In genomic region chr19:4989434-4990255, GRCm38 (mm10) we compare ENCODE assay signal across 9 mouse cellular contexts. TPM values are rescaled to one million over a fixed set of nuclear protein-coding genes. Genes with fewer than 3 reads are reported as not detected.
DNase-seq lines count a peak whose midpoint lies in the region; ATAC-seq lines count a peak whose summit lies in the region.
"Had no signal": no experiment of that assay in that cellular context is flagged by ENCODE, and none has a peak within 500 bp of the region (broad histone marks: within the 10 kb centered on the region; RNA-seq: fewer than 3 reads in every experiment).

No protein-coding gene starts in this region.

- no peak overlapping the region for H3K27ac ChIP-seq in limb, embryonic 12.5 days
- no peak overlapping the region for H3K27ac ChIP-seq in limb, embryonic 10.5 days
- no peak overlapping the region for H3K27ac ChIP-seq in hindbrain, embryonic 11.5 days (ENCODE audit: low read depth, low read length)
- H3K27ac ChIP-seq: limb, embryonic 13.5 days had no signal

- intact Hi-C loops in left cerebral cortex, postnatal 4 days (cut with DNase I), result no loop called here
- intact Hi-C loops in heart, postnatal 36 days (cut with DNase I), result loop anchor here (10.0 kb wide), 1 partner anchor 495 kb away; the partner anchor contains the start of gene 2010003K11Rik

- H3K36me3 ChIP-seq in limb, embryonic 12.5 days, result no peaks in the 10 kb centered on the region
- no peaks in the 10 kb centered on the region for H3K36me3 ChIP-seq in limb, embryonic 10.5 days
- no peaks in the 10 kb centered on the region for H3K36me3 ChIP-seq in hindbrain, embryonic 11.5 days (ENCODE audit: control insufficient read depth, insufficient read depth, low read length)
- H3K36me3 ChIP-seq: limb, embryonic 13.5 days had no signal

- no peaks in the 10 kb centered on the region for H3K9me3 ChIP-seq in limb, embryonic 12.5 days
- no peaks in the 10 kb centered on the region for H3K9me3 ChIP-seq in limb, embryonic 10.5 days (replicated peaks)
- no peaks in the 10 kb centered on the region for H3K9me3 ChIP-seq in hindbrain, embryonic 11.5 days (ENCODE audit: control insufficient read depth, low read length)
- H3K9me3 ChIP-seq: limb, embryonic 13.5 days had no signal

- ATAC-seq in limb, embryonic 12.5 days (ENCODE audit: insufficient number of reproducible peaks, insufficient read depth, low FRiP score, low TSS enrichment, low read depth), result no peak
- ATAC-seq in hindbrain, embryonic 11.5 days (ENCODE audit: low FRiP score), result no peak

- H3K4me1 ChIP-seq in limb, embryonic 12.5 days (replicated peaks), result no peaks in the 10 kb centered on the region; the same call in 1 of the 2 replicates
- H3K4me1 ChIP-seq in limb, embryonic 10.5 days, result peaks cover 7% of the 10 kb centered on the region
- no peaks in the 10 kb centered on the region for H3K4me1 ChIP-seq in hindbrain, embryonic 11.5 days (replicated peaks; ENCODE audit: control insufficient read depth, insufficient read depth, low read length)
- H3K4me1 ChIP-seq: limb, embryonic 13.5 days had no signal

- H3K27me3 ChIP-seq in limb, embryonic 12.5 days, result peaks cover 85% of the 10 kb centered on the region
- H3K27me3 ChIP-seq in limb, embryonic 10.5 days (ENCODE audit: low read depth, poor library complexity, severe bottlenecking), result peaks cover 79% of the 10 kb centered on the region
- H3K27me3 ChIP-seq in hindbrain, embryonic 11.5 days (ENCODE audit: control insufficient read depth, insufficient read depth, low read length), result peaks cover 52% of the 10 kb centered on the region

- no peak overlapping the region for H3K9ac ChIP-seq in limb, embryonic 12.5 days (replicated peaks)
- 0 out of 2 replicates have a peak overlapping the region, but pooled peaks have one; percentile 42 for H3K9ac ChIP-seq in hindbrain, embryonic 11.5 days (ENCODE audit: low read depth, low read length)
- H3K9ac ChIP-seq: limb, embryonic 13.5 days had no signal

- 21% methylated on average over 46 of the region's 47 CpGs for WGBS in limb, embryonic 12.5 days
- WGBS in limb, embryonic 10.5 days, result 18% methylated on average over 47 of the region's 47 CpGs
- WGBS in hindbrain, embryonic 11.5 days, result 17% methylated on average over 40 of the region's 47 CpGs

- no peak overlapping the region for H3K4me2 ChIP-seq in limb, embryonic 12.5 days
- H3K4me2 ChIP-seq in hindbrain, embryonic 11.5 days (replicated peaks; ENCODE audit: low read depth, low read length), result peak overlapping the region; percentile 48
- H3K4me2 ChIP-seq: limb, embryonic 13.5 days had no signal

- 0 out of 2 replicates have a peak overlapping the region, but pooled peaks have one; percentile 1 for H3K4me3 ChIP-seq in limb, embryonic 12.5 days (replicated peaks)
- no peak overlapping the region for H3K4me3 ChIP-seq in limb, embryonic 10.5 days
- peak overlapping the region; percentile 34 for H3K4me3 ChIP-seq in hindbrain, embryonic 11.5 days (ENCODE audit: low read depth, low read length)
- H3K4me3 ChIP-seq: limb, embryonic 13.5 days had no signal

- no peak for DNase-seq in limb, embryonic 10.5 days (ENCODE audit: low spot score)
- DNase-seq in hindbrain, embryonic 11.5 days (ENCODE audit: low spot score), result peak; percentile 48
- DNase-seq in left cerebral cortex, postnatal 4 days, result peak; percentile 84
- peak; percentile 83 for DNase-seq in right cerebral cortex, postnatal 4 days
- no peak for DNase-seq in urinary bladder, postnatal 25 days (ENCODE audit: low spot score)
- no peak for DNase-seq in kidney, adult 9 months
- no peak for DNase-seq in heart, postnatal 36 days

RNA-seq across cellular contexts. Expression of gene Npas4, which starts 0.5 kb away (rescaled TPM):
- not detected in 2 replicates for polyA plus RNA-seq in limb, embryonic 12.5 days (2016; fragmentation: Nextera tagmentation; extraction: Ambion mirVana)
- polyA plus RNA-seq in limb, embryonic 10.5 days (2016; fragmentation: Nextera tagmentation; extraction: Ambion mirVana), result not detected in 2 replicates
- polyA plus RNA-seq in hindbrain, embryonic 11.5 days (2014; fragmentation: Nextera tagmentation; extraction: Ambion mirVana), result 0.06 and 0.07 TPM in 2 replicates
- total RNA-seq in left cerebral cortex, postnatal 4 days (2021), result 1 to 10 TPM; 5.5 to 6.8 TPM
- total RNA-seq in heart, postnatal 36 days (2021), result not detected
- polyA plus RNA-seq: limb, embryonic 13.5 days had no signal

RNA-seq across cellular contexts. Expression of gene Mrpl11, which starts 27.7 kb away (rescaled TPM):
- polyA plus RNA-seq in limb, embryonic 12.5 days (2016; fragmentation: Nextera tagmentation; extraction: Ambion mirVana), result 153 and 154 TPM in 2 replicates
- polyA plus RNA-seq in limb, embryonic 10.5 days (2016; fragmentation: Nextera tagmentation; extraction: Ambion mirVana), result 161 and 187 TPM in 2 replicates
- 153 and 158 TPM in 2 replicates for polyA plus RNA-seq in hindbrain, embryonic 11.5 days (2014; fragmentation: Nextera tagmentation; extraction: Ambion mirVana)
- 10 to 100 TPM; 68.5 to 73.6 TPM for total RNA-seq in left cerebral cortex, postnatal 4 days (2021)
- total RNA-seq in heart, postnatal 36 days (2021), result 10 to 100 TPM; 69.1 to 69.9 TPM

RNA-seq across cellular contexts. Expression of gene Slc29a2, which starts 34.0 kb away (rescaled TPM):
- 4.9 and 5.7 TPM in 2 replicates for polyA plus RNA-seq in limb, embryonic 12.5 days (2016; fragmentation: Nextera tagmentation; extraction: Ambion mirVana)
- polyA plus RNA-seq in limb, embryonic 10.5 days (2016; fragmentation: Nextera tagmentation; extraction: Ambion mirVana), result 7.3 and 8.6 TPM in 2 replicates
- polyA plus RNA-seq in hindbrain, embryonic 11.5 days (2014; fragmentation: Nextera tagmentation; extraction: Ambion mirVana), result 3.8 and 4.1 TPM in 2 replicates
- total RNA-seq in left cerebral cortex, postnatal 4 days (2021), result 10 to 100 TPM; 29.5 to 32.1 TPM
- 10 to 100 TPM; 12.7 to 13.2 TPM for total RNA-seq in heart, postnatal 36 days (2021)

RNA-seq across cellular contexts. Expression of gene Peli3, which starts 46.7 kb away (rescaled TPM):
- polyA plus RNA-seq in limb, embryonic 12.5 days (2016; fragmentation: Nextera tagmentation; extraction: Ambion mirVana), result 3.4 and 4.5 TPM in 2 replicates
- polyA plus RNA-seq in limb, embryonic 10.5 days (2016; fragmentation: Nextera tagmentation; extraction: Ambion mirVana), result 1.4 and 2.1 TPM in 2 replicates
- polyA plus RNA-seq in hindbrain, embryonic 11.5 days (2014; fragmentation: Nextera tagmentation; extraction: Ambion mirVana), result 1.7 and 3.0 TPM in 2 replicates
- 10 to 100 TPM; 19.5 to 20.1 TPM for total RNA-seq in left cerebral cortex, postnatal 4 days (2021)
- total RNA-seq in heart, postnatal 36 days (2021), result 1 to 10 TPM; 1.6 to 3.3 TPM

RNA-seq across cellular contexts. Expression of gene B4gat1, which starts 49.0 kb away (rescaled TPM):
- 42.3 and 44.8 TPM in 2 replicates for polyA plus RNA-seq in limb, embryonic 12.5 days (2016; fragmentation: Nextera tagmentation; extraction: Ambion mirVana)
- 35.5 and 35.6 TPM in 2 replicates for polyA plus RNA-seq in limb, embryonic 10.5 days (2016; fragmentation: Nextera tagmentation; extraction: Ambion mirVana)
- polyA plus RNA-seq in hindbrain, embryonic 11.5 days (2014; fragmentation: Nextera tagmentation; extraction: Ambion mirVana), result 35.4 and 45.2 TPM in 2 replicates
- 10 to 100 TPM; 64.1 to 76.4 TPM for total RNA-seq in left cerebral cortex, postnatal 4 days (2021)
- 10 to 100 TPM; 45.1 to 47.2 TPM for total RNA-seq in heart, postnatal 36 days (2021)

Comparison
In these comparisons a context has a peak if more than half of its experiments do, and no peak if none do; other contexts are left out.
1. DNase-seq: peak in hindbrain, embryonic 11.5 days (single experiment), left cerebral cortex, postnatal 4 days (single experiment) and right cerebral cortex, postnatal 4 days (single experiment); none in limb, embryonic 10.5 days (single experiment), urinary bladder, postnatal 25 days (single experiment), kidney, adult 9 months (single experiment) and heart, postnatal 36 days (0 of 2).